Mouse (Mus musculus): ENCODE results near the gene Grwd1. TPM values are rescaled to one million over a fixed set of nuclear protein-coding genes. Genes with fewer than 3 reads are reported as not detected.

Gene Grwd1
- polyA plus RNA-seq, 1 experiment from 2014 or later, result 75.4 TPM

- Histone ChIP-seq H3K36me3 (peaks cover 39% of the 10 kb centered on the region), H3K27me3 (peaks cover 4% of the 10 kb centered on the region), H3K9ac (replicated peaks) (peak within 1 kb of the TSS; percentile 99), H3K9me3 (no peaks in the 10 kb centered on the region), H3K27ac (peak within 1 kb of the TSS; percentile 100), H3K4me2 (peak within 1 kb of the TSS; percentile 79), H3K4me1 (replicated peaks) (peaks cover 26% of the 10 kb centered on the region), H3K4me3 (replicated peaks) (peak within 1 kb of the TSS; percentile 97)
- WGBS, result under 1% methylated on average over 88 of the region's 92 CpGs
- ATAC-seq (ENCODE audit: insufficient number of reproducible peaks, insufficient read depth, low FRiP score, low TSS enrichment, low read depth), result peak; percentile 98
Measured at GRCm38 (mm10) chr7:45813787-45814779, 16.7 kb downstream of the Grwd1 start, which contains the start of gene Cyth2. Gene Cyth2, minus strand, starts transcription at chr7:45814581.

GRCm38 (mm10) chr7:45812921-45813320, 17.8 kb downstream of the Grwd1 start:
- no peak for ATAC-seq (ENCODE audit: insufficient number of reproducible peaks, insufficient read depth, low FRiP score, low TSS enrichment, low read depth)
- peak overlapping the region; percentile 79 for H3K4me2 ChIP-seq
- peak overlapping the region; percentile 99 for H3K9ac ChIP-seq (replicated peaks)
- peaks cover 26% of the 10 kb centered on the region for H3K4me1 ChIP-seq (replicated peaks)
- 84% methylated on average over 8 of the region's 8 CpGs for WGBS
- H3K36me3 ChIP-seq, result peaks cover 51% of the 10 kb centered on the region
- H3K27ac ChIP-seq, result peak overlapping the region; percentile 100; the same call in 1 of the 2 replicates
- H3K9me3 ChIP-seq, result no peaks in the 10 kb centered on the region
- no peaks in the 10 kb centered on the region; the same call in 1 of the 2 replicates for H3K27me3 ChIP-seq
- peak overlapping the region; percentile 97 for H3K4me3 ChIP-seq (replicated peaks)

GRCm38 (mm10) chr7:45809276-45810075, 21.3 kb downstream of the Grwd1 start:
- 85% methylated on average over 14 of the region's 14 CpGs for whole genome bisulfite sequencing
- Histone ChIP-seq H3K4me2 (no peak overlapping the region), H3K4me1 (replicated peaks) (peaks cover 13% of the 10 kb centered on the region), H3K36me3 (peaks cover 73% of the 10 kb centered on the region), H3K4me3 (replicated peaks) (no peak overlapping the region), H3K27me3 (no peaks in the 10 kb centered on the region), H3K27ac (no peak overlapping the region), H3K9ac (replicated peaks) (no peak overlapping the region), H3K9me3 (no peaks in the 10 kb centered on the region)
- ATAC-seq (ENCODE audit: insufficient number of reproducible peaks, insufficient read depth, low FRiP score, low TSS enrichment, low read depth), result no peak

- no peaks in the 10 kb centered on the region for H3K9me3 ChIP-seq
- no peak for ATAC-seq (ENCODE audit: insufficient number of reproducible peaks, insufficient read depth, low FRiP score, low TSS enrichment, low read depth)
- no peak overlapping the region for H3K4me2 ChIP-seq
- peaks cover 13% of the 10 kb centered on the region for H3K4me1 ChIP-seq (replicated peaks)
- H3K27ac ChIP-seq, result no peak overlapping the region
- no peak overlapping the region for H3K4me3 ChIP-seq (replicated peaks)
- WGBS, result 52% methylated on average over 11 of the region's 11 CpGs
- H3K9ac ChIP-seq (replicated peaks), result no peak overlapping the region
- no peaks in the 10 kb centered on the region for H3K27me3 ChIP-seq
- H3K36me3 ChIP-seq, result peaks cover 81% of the 10 kb centered on the region
Measured at GRCm38 (mm10) chr7:45808471-45808870, 22.3 kb downstream of the Grwd1 start.

- peaks cover 79% of the 10 kb centered on the region for H3K36me3 ChIP-seq
- H3K9me3 ChIP-seq, result no peaks in the 10 kb centered on the region
- no peak overlapping the region for H3K4me2 ChIP-seq
- ATAC-seq (ENCODE audit: insufficient number of reproducible peaks, insufficient read depth, low FRiP score, low TSS enrichment, low read depth), result no peak
- 64% methylated on average over 5 of the region's 5 CpGs for WGBS
- no peaks in the 10 kb centered on the region for H3K27me3 ChIP-seq
- H3K4me3 ChIP-seq (replicated peaks), result no peak overlapping the region
- H3K4me1 ChIP-seq (replicated peaks), result peaks cover 3% of the 10 kb centered on the region
- no peak overlapping the region for H3K9ac ChIP-seq (replicated peaks)
- H3K27ac ChIP-seq, result no peak overlapping the region
Measured at GRCm38 (mm10) chr7:45805941-45806340, 24.8 kb downstream of the Grwd1 start.

- peaks cover 48% of the 10 kb centered on the region for H3K36me3 ChIP-seq
- WGBS, result 90% methylated on average over 6 of the region's 6 CpGs
Measured at GRCm38 (mm10) chr7:45802551-45802950, 28.2 kb downstream of the Grwd1 start.

GRCm38 (mm10) chr7:45801348-45801747, 29.4 kb downstream of the Grwd1 start:
- H3K4me3 ChIP-seq (replicated peaks), result 0 out of 2 replicates have a peak overlapping the region, but pooled peaks have one; percentile 7
- no peaks in the 10 kb centered on the region for H3K9me3 ChIP-seq
- no peak overlapping the region for H3K9ac ChIP-seq (replicated peaks)
- peaks cover 33% of the 10 kb centered on the region for H3K4me1 ChIP-seq (replicated peaks)
- peaks cover 40% of the 10 kb centered on the region for H3K27me3 ChIP-seq
- H3K36me3 ChIP-seq, result peaks cover 42% of the 10 kb centered on the region
- ATAC-seq (ENCODE audit: insufficient number of reproducible peaks, insufficient read depth, low FRiP score, low TSS enrichment, low read depth), result no peak
- H3K4me2 ChIP-seq, result peak overlapping the region; percentile 37
- WGBS, result 5% methylated on average over 12 of the region's 12 CpGs
- no peak overlapping the region for H3K27ac ChIP-seq

More at GRCm38 (mm10) chr7:45802551-45802950, 28.2 kb downstream of the Grwd1 start:
- peaks cover 28% of the 10 kb centered on the region for H3K4me1 ChIP-seq (replicated peaks)
- H3K27ac ChIP-seq, result no peak overlapping the region
- no peaks in the 10 kb centered on the region for H3K9me3 ChIP-seq
- no peak for ATAC-seq (ENCODE audit: insufficient number of reproducible peaks, insufficient read depth, low FRiP score, low TSS enrichment, low read depth)
- H3K4me3 ChIP-seq (replicated peaks), result no peak overlapping the region
- no peak overlapping the region for H3K4me2 ChIP-seq
- H3K27me3 ChIP-seq, result peaks cover 28% of the 10 kb centered on the region
- no peak overlapping the region for H3K9ac ChIP-seq (replicated peaks)

- ATAC-seq (ENCODE audit: insufficient number of reproducible peaks, insufficient read depth, low FRiP score, low TSS enrichment, low read depth), result no peak
Measured at GRCm38 (mm10) chr7:45800546-45801204, 30.1 kb downstream of the Grwd1 start.

GRCm38 (mm10) chr7:45800001-45800400, 30.7 kb downstream of the Grwd1 start:
- H3K36me3 ChIP-seq, result peaks cover 50% of the 10 kb centered on the region
- 37% methylated on average over 7 of the region's 7 CpGs for WGBS
- no peak overlapping the region for H3K9ac ChIP-seq (replicated peaks)
- H3K27me3 ChIP-seq, result peaks cover 51% of the 10 kb centered on the region
- no peak overlapping the region for H3K4me3 ChIP-seq (replicated peaks)
- no peaks in the 10 kb centered on the region for H3K9me3 ChIP-seq
- no peak overlapping the region for H3K27ac ChIP-seq
- peaks cover 33% of the 10 kb centered on the region for H3K4me1 ChIP-seq (replicated peaks)
- no peak for ATAC-seq (ENCODE audit: insufficient number of reproducible peaks, insufficient read depth, low FRiP score, low TSS enrichment, low read depth)
- peak overlapping the region; percentile 37 for H3K4me2 ChIP-seq

More at GRCm38 (mm10) chr7:45800546-45801204, 30.1 kb downstream of the Grwd1 start:
- Histone ChIP-seq H3K9ac (replicated peaks) (no peak overlapping the region), H3K27ac (no peak overlapping the region), H3K4me1 (replicated peaks) (peaks cover 33% of the 10 kb centered on the region), H3K4me2 (peak overlapping the region; percentile 37), H3K9me3 (no peaks in the 10 kb centered on the region), H3K36me3 (peaks cover 43% of the 10 kb centered on the region), H3K4me3 (replicated peaks) (peak overlapping the region; percentile 9; the same call in 1 of the 2 replicates), H3K27me3 (peaks cover 47% of the 10 kb centered on the region)
- 16% methylated on average over 23 of the region's 25 CpGs for WGBS

GRCm38 (mm10) chr7:45798931-45799330, 31.8 kb downstream of the Grwd1 start:
- no peak overlapping the region for H3K27ac ChIP-seq
- peaks cover 57% of the 10 kb centered on the region for H3K36me3 ChIP-seq
- peaks cover 33% of the 10 kb centered on the region for H3K4me1 ChIP-seq (replicated peaks)
- WGBS, result 51% methylated on average over 7 of the region's 7 CpGs
- no peak for ATAC-seq (ENCODE audit: insufficient number of reproducible peaks, insufficient read depth, low FRiP score, low TSS enrichment, low read depth)
- peak overlapping the region; percentile 52 for H3K4me3 ChIP-seq (replicated peaks)
- no peak overlapping the region for H3K9ac ChIP-seq (replicated peaks)
- H3K4me2 ChIP-seq, result peak overlapping the region; percentile 91
- no peaks in the 10 kb centered on the region for H3K9me3 ChIP-seq
- peaks cover 52% of the 10 kb centered on the region for H3K27me3 ChIP-seq

Measured in limb, embryonic 12.5 days (tissue).